Mouse (Mus musculus) heart, adult 2 months (tissue): Measurements from ENCODE around the gene Plxdc1. TPM values are rescaled to one million over a fixed set of nuclear protein-coding genes. Genes with fewer than 3 reads are reported as not detected.

ENCODE experiments used
- DNase-seq, 2 experiments: peaks; one replicate each; pipeline ENCODE4 v3.0.0; 2021
- H3K27ac ChIP-seq: fragments of 200-600 bp; 2 replicates; pipeline ENCODE4 v1.8.1; 2022
- H3K27me3 ChIP-seq: fragments of 200-500 bp; 2 replicates; pipeline ENCODE4 v1.6.1; 2012; ENCODE audit warnings: mild to moderate bottlenecking, low read length, inconsistent platforms, mixed read lengths; ENCODE audit not compliant: control insufficient read depth, insufficient read depth
- H3K36me3 ChIP-seq: fragments of 200-500 bp; 2 replicates; pipeline ENCODE4 v1.6.1; 2012; ENCODE audit warnings: low read length, inconsistent platforms; ENCODE audit not compliant: control insufficient read depth, insufficient read depth
- H3K4me1 ChIP-seq: fragments of 200-500 bp; 2 replicates; pipeline ENCODE4 v1.6.1; 2011; ENCODE audit warnings: low read length; ENCODE audit not compliant: control insufficient read depth, insufficient read depth
- H3K4me3 ChIP-seq: fragments of 200-600 bp; 2 replicates; pipeline ENCODE4 v1.8.1; 2022
- H3K79me2 ChIP-seq: fragments of 200-500 bp; replicated peaks from 2 replicates; pipeline ENCODE4 v1.6.1; 2012; ENCODE audit warnings: mild to moderate bottlenecking, inconsistent platforms, low read length, moderate library complexity, mixed read lengths; ENCODE audit not compliant: control insufficient read depth, insufficient read depth
- H3K9ac ChIP-seq: fragments of 200-500 bp; 2 replicates; pipeline ENCODE4 v1.6.1; 2012; ENCODE audit warnings: low read depth, mild to moderate bottlenecking, control low read depth, inconsistent platforms, low read length, mixed read lengths
- CTCF ChIP-seq: fragments of 200-600 bp; IDR thresholded peaks from 2 replicates; pipeline ENCODE4 v1.8.1; 2022; ENCODE audit warnings: antibody characterized with exemption, mild to moderate bottlenecking, moderate library complexity
- EP300 ChIP-seq: fragments of 200-500 bp; IDR thresholded peaks from 2 replicates; pipeline ENCODE4 v1.6.1; 2011; ENCODE audit warnings: low read depth, low read length, control low read depth; ENCODE audit not compliant: insufficient read depth
- POLR2A ChIP-seq: fragments of 200-500 bp; IDR thresholded peaks from 2 replicates; pipeline ENCODE4 v1.6.1; 2011; ENCODE audit warnings: mild to moderate bottlenecking, low read depth, low read length, control low read depth; ENCODE audit not compliant: insufficient read depth
- WGBS: fragments of 180-500 bp; shearing (Covaris S2); methylation state at CpG from one replicate; pipeline ENCODE4 v1.1.7; 2018; 5-methylcytosine and 5-hydroxymethylcytosine counted together
- intact Hi-C: fragments of 180-260 bp; cut with DNase I; formaldehyde crosslinking; loops from one replicate; pipeline ENCODE4 v1.15.1; 2025
- polyA plus RNA-seq: library from polyadenylated mRNA; depleted of rRNA; stranded (reverse); fragments of >200 nt; gene quantifications from 2 replicates; pipeline ENCODE4 v1.2.3, GENCODE M21; 2012
- total RNA-seq, 2 experiments: library from RNA; stranded (reverse); gene quantifications; 2 replicates each; pipeline ENCODE4 v1.2.3; 2021

The Plxdc1 gene
- total and polyA plus RNA-seq, 3 experiments = 4.5 to 6.6 (median 5.5) TPM

GRCm38 (mm10) chr11:97891821-97892220 is 94.4 kb downstream of the Plxdc1 start:
- H3K4me1 ChIP-seq = no peaks in the 10 kb centered on the region
- no peaks in the 10 kb centered on the region for H3K36me3 ChIP-seq
- DNase-seq = no peak
- no peaks in the 10 kb centered on the region for H3K79me2 ChIP-seq
- WGBS = 82% methylated on average over 5 of the region's 5 CpGs
- no peak overlapping the region for H3K4me3 ChIP-seq
- H3K9ac ChIP-seq = no peak overlapping the region
- no peaks in the 10 kb centered on the region for H3K27me3 ChIP-seq
- intact Hi-C loops = no loop called here
- TF ChIP-seq EP300 (no peak), POLR2A (no peak), CTCF (no peak)
- H3K27ac ChIP-seq = no peak overlapping the region

- Histone ChIP-seq H3K79me2 (no peaks in the 10 kb centered on the region), H3K9ac (no peak overlapping the region), H3K4me1 (no peaks in the 10 kb centered on the region), H3K27me3 (no peaks in the 10 kb centered on the region), H3K4me3 (no peak overlapping the region), H3K36me3 (no peaks in the 10 kb centered on the region), H3K27ac (no peak overlapping the region)
- DNase-seq = no peak
- WGBS = 87% methylated on average over 2 of the region's 2 CpGs
- TF ChIP-seq EP300 (no peak), POLR2A (no peak), CTCF (no peak)
- intact Hi-C loops = loop anchor here (2.0 kb wide), 1 partner anchor 45 kb away; the partner anchor contains the start of gene B230217C12Rik
Observed at GRCm38 (mm10) chr11:97885296-97885915, 100.8 kb downstream of the Plxdc1 start.

GRCm38 (mm10) chr11:97884601-97885185 is 101.6 kb downstream of the Plxdc1 start:
- Histone ChIP-seq H3K4me3 (peak overlapping the region; percentile 75), H3K27ac (peak overlapping the region; percentile 85), H3K36me3 (no peaks in the 10 kb centered on the region), H3K79me2 (no peaks in the 10 kb centered on the region), H3K27me3 (no peaks in the 10 kb centered on the region), H3K9ac (peak overlapping the region; percentile 22; the same call in 1 of the 2 replicates), H3K4me1 (no peaks in the 10 kb centered on the region)
- intact Hi-C loops = loop anchor here (1.0 to 5.0 kb wide), 4 partner anchors 44 to 182 kb away; partner anchors contain the start of genes B230217C12Rik, Pcgf2 and Psmb3
- no peak for DNase-seq
- 27% methylated on average over 7 of the region's 7 CpGs for WGBS
- TF ChIP-seq EP300 (no peak), CTCF (peak; percentile 9; the same call in 1 of the 2 replicates), POLR2A (no peak)

GRCm38 (mm10) chr11:97883918-97884600 is 102.2 kb downstream of the Plxdc1 start, which contains the start of gene Fbxo47:
Fbxo47 (minus strand) TSS chr11:97884154.
- no peaks in the 10 kb centered on the region for H3K79me2 ChIP-seq
- WGBS = 1% methylated on average over 37 of the region's 37 CpGs
- peak within 1 kb of the TSS; percentile 75 for H3K4me3 ChIP-seq
- peak; percentile 96 to 97 for DNase-seq
- peak within 1 kb of the TSS; percentile 51 for H3K9ac ChIP-seq
- intact Hi-C loops = loop anchor here (1.0 to 5.0 kb wide), 4 partner anchors 43 to 182 kb away; partner anchors contain the start of genes B230217C12Rik, Pcgf2 and Psmb3
- H3K36me3 ChIP-seq = no peaks in the 10 kb centered on the region
- peak within 1 kb of the TSS; percentile 89 for H3K27ac ChIP-seq
- H3K27me3 ChIP-seq = no peaks in the 10 kb centered on the region
- peak; percentile 22; the same call in 1 of the 2 replicates for TF ChIP-seq EP300
- peak; percentile 53; the same call in 1 of the 2 replicates for TF ChIP-seq POLR2A
- TF ChIP-seq CTCF = peak; percentile 87
- no peaks in the 10 kb centered on the region for H3K4me1 ChIP-seq

GRCm38 (mm10) chr11:97883542-97883917 is 102.7 kb downstream of the Plxdc1 start:
- 3% methylated on average over 26 of the region's 26 CpGs for WGBS
- Histone ChIP-seq H3K36me3 (no peaks in the 10 kb centered on the region), H3K27ac (peak overlapping the region; percentile 89), H3K4me3 (peak overlapping the region; percentile 75), H3K4me1 (no peaks in the 10 kb centered on the region), H3K79me2 (no peaks in the 10 kb centered on the region), H3K27me3 (no peaks in the 10 kb centered on the region), H3K9ac (peak overlapping the region; percentile 51; the same call in 1 of the 2 replicates)
- TF ChIP-seq EP300 = 0 out of 2 replicates have a peak, but pooled peaks have one; percentile 56
- TF ChIP-seq POLR2A = no peak
- no peak for TF ChIP-seq CTCF
- peak; percentile 85 to 87 for DNase-seq
- intact Hi-C loops = loop anchor here (5.0 kb wide), 2 partner anchors 136 to 181 kb away; partner anchors contain the start of genes Pcgf2 and Psmb3

- Histone ChIP-seq H3K4me3 (no peak overlapping the region), H3K9ac (no peak overlapping the region), H3K27ac (no peak overlapping the region), H3K79me2 (no peaks in the 10 kb centered on the region), H3K4me1 (no peaks in the 10 kb centered on the region), H3K27me3 (no peaks in the 10 kb centered on the region), H3K36me3 (no peaks in the 10 kb centered on the region)
- TF ChIP-seq CTCF (no peak), EP300 (no peak), POLR2A (no peak)
- intact Hi-C loops = loop anchor here (5.0 kb wide), 2 partner anchors 133 to 178 kb away; partner anchors contain the start of genes Pcgf2 and Psmb3
- no peak for DNase-seq
- 88% methylated on average over 4 of the region's 4 CpGs for WGBS
Observed at GRCm38 (mm10) chr11:97880362-97880761, 105.9 kb downstream of the Plxdc1 start.
